Mouse (Mus musculus) CD4-positive helper T cell, adult 2 months (primary cell): Measurements from ENCODE around the gene Ergic1.

Experiments used
- DNase-seq: peaks from one replicate; pipeline ENCODE4 v3.0.0-alpha.2; 2012; ENCODE audit warnings: low read depth, missing footprints, low spot score

The Ergic1 gene

DNA sequence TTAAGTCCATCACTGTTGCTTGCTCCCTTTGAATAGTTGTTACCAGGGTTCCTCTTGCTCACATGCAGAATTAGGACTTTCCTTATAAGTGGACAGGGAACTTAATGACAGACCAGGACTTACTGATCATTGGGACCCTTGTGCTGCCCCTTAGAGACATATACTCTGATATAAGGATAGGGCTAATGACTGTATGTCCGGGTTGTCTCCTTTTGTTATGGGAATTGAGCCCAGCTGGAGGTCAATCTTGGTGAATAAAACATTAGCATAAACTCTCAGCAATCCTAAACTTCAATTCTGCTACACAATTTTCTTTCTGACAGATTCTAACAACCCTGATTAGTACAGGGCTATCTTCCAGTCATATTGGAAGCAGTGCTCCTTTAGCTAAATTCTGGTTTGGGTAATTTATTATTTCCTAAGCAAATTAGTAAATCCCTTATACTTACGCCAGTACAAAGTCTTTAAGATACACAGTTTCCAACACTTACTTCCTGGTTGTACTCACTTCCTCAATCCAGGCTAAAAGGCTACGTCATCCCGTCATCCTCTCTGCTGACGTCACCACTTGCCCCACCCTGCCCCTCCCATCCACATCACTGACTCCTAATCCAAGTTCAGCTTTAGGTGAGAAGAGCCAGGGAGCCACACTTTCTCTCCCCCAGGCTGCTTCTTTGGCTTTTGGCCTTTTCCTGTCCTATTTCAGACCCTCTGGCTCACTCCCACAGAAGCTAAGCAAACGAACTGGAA, 23.4 kb upstream of the Ergic1 start:
- peak; percentile 42 for DNase-seq

DNA sequence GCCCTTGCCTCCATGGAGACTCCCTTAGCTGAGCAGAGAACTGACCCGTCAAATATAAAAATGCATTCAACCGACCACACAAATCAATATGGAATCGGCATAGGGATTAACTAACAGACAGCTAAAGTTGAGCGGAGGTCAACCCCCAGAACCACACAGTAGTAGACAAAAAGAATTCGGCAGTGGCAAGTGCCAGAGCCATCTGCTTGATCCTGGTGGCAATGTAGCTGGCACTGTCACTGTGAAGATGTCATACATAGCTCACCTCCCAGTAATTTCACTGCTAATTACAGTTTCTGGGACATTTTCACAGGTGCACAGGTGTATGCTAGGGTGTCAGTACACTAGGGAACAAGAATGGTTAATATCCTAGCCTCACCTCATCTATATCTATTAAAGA, 21.2 kb upstream of the Ergic1 start:
- DNase-seq: no peak

DNA sequence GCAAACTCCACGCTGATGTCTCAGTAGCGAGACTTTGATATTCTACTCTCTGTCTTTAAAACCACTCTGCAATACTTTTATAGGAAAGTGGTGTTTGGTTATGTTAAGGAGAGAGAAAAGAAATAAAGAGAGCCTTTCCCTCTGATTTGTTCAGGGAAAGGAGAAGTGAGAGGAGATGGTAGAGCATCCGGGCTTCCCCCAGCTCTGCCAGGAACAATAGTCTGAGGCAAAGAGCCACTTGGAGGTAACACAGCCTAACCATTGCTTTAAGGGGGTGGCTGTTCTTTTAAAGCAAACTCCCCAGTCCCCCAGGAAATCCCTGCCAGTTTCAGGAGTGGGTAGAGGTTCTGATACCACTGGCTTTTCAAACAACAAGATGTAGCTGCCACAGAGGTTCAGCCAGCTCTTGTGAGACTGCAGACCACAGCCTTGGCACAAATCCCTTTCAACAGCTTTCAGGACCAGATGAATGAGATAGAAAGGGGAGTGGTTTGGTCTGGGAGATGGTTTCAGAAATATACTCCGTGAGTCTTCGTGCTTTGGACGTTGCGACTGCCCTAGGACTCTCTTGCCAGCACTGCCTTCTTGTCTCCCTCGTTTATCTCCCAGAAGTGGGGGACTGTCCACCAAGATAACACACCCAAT, 16.8 kb upstream of the Ergic1 start:
- no peak for DNase-seq

DNA sequence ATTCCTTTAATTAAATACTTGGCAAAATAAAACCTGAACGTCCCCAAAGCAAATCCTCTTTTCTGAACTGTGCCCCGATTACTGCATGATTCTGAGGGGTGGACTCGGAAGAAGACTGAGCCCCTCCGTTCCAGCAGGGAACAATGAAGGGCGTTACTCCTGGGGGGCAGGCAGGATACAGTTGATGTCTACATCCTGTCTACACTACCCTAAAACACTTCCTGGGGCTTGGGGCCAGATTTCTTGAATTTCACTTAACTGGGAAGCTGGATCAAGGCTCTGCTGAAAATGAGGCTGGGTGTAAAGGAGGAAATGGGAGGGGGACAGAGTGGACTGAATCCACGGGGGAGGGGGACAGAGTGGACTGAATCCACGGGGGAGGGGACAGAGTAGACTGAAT, 13.5 kb upstream of the Ergic1 start:
- no peak for DNase-seq

DNA sequence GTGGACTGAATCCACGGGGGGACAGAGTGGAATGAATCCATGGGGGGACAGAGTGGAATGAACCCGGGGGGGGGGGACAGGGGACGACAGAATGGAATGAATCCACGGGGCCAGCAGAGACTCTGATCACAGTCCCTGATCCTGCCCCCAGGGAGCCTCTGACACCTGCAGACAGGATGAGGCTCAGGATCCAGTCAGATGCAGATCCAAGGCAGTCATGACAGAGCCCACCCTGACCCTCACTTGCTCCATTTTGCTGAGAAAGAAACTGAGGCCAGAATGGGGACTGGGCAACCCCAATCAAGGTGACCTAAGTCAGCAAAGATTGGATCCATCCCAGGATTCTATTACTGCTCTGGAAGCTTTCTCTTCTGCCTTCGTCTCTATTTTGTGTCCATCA, 12.7 kb upstream of the Ergic1 start:
- DNase-seq: no peak

DNA sequence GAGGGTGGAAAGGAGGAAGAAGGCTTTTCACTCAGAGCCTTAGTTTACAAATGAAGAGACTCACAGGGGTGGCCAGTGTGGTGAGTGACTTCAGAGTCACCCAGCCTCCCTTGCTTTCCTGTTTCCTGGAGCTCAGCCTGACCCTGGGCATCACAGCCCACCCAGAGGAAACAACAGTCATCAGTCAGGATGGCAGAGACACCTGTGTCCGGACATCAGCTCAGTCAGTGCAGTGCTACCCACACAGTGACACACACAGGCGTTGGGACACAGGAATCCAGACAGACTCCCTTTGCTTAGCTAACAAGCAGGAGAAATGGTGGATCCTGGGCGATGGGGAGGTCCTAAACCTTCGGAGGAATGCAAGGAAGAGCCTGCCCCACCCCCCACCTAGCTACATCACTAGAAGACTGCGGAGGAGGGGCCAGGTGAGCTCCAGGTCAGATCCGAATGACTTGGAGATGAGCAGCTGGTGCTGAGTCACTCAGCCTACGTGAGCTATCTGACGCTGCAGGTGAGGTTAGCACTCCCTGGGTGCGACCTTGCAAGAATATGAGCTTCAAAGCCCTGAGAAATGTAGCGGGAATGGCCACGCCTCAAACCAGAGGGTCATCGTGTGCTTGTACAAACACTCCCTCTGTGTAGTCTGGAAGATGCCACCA, 12.0 kb upstream of the Ergic1 start:
- DNase-seq: peak; percentile 21

DNA sequence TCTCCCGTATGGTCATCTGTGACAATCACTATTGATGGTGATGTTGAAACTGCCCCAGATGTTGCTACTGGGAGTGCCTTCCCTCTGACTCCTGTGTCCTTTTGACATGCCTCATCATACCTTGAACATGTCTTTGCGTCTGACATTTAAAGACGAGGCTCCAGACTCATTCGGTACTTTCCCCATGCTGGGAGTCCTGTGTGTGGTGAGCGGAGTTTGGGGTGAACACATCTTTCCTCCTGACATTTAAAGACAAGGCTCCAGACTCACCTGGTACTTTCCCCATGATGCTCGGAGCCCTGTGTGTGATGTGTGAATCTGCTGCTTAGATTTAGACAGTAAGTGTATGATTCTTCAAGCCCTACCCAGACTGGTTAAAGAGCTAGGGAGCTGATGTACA, 10.2 kb upstream of the Ergic1 start:
- peak; percentile 74 for DNase-seq

DNA sequence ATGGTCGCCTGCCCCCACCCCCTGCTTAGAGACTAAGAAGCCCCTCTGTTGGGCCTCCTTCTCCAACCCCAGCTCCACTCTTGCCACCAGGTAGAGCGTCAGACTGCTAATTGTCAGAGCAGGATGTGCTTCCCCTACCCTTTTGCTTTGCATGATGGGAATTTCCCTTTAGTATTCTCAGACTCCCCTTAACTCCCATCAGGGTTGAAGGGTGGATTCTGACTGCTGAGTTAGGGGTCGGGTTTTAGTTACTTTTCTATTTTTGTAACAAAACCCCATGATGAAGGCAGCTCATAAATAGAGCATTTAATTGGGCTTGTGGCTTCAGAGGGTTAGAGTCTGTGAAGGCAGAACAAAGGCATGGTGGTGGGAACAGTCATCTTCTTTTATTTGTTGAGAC, 8.3 kb upstream of the Ergic1 start:
- peak; percentile 29 for DNase-seq

DNA sequence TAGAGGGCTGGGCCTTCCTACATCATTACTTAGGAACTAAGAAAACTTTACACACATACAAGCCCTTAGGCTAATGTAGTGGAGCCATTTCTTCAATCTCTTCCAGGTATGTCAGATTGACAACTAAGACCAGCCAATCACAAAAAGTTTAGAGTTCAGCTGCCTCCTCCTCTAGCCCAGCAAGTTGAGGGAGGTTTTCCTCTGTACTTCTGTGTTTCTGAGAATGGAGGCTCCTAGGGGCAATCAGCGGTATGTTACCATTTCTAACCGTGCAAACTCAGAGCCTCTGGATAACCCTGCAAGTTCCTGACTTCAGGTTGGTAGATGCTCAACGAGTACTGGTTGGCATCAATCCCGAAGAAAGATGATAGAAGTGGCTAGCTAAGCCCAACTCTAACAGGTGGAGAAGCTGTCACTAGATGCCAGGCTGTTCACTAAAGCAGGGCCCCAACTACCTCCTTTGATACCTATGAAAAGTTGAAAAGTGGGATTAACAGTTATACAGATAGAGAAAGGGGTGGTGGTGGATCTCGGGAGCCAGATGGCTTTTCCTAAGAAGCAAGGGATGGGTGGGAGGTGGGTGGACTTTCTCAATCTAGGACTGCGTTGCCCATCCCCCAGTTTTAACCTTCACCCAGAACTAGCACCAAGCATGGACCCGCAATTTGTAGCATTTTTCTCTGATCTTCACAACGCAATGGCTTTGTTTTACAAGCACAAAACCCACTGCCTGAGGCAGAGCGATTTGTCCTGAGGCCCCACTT, 581 bp upstream of the Ergic1 start:
- peak; percentile 77 for DNase-seq

DNA sequence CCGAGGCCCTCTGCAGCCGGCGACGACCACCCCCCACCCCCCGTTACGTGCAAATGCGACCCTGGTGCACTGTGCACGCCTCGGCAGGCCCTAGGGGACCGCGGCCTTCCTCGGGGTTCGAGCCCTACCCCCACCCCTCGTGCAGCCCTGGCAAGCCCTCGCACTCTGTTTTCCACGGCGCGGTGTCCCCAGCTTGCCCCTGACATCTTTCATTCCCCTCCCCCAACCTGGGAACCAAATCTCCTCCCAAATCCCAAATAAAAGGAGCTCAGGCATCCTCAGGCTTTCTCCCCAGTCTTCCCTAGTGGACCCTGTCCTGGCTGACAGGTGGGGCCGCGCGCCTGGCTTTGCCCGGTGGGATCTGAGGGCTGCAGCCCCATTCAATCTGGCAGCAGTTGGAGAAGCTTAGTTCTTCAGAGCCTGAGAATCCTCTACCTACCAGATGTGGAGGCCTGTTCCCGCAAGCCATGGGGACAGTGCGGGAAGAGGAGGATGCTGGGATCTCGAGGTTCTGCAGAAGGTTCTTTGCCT, 427 bp downstream of the Ergic1 start, which contains the start of gene Dusp1:
Gene Dusp1, minus strand, starts transcription at position 478 of the 531 bp plus-strand sequence.
- DNase-seq: no peak

DNA sequence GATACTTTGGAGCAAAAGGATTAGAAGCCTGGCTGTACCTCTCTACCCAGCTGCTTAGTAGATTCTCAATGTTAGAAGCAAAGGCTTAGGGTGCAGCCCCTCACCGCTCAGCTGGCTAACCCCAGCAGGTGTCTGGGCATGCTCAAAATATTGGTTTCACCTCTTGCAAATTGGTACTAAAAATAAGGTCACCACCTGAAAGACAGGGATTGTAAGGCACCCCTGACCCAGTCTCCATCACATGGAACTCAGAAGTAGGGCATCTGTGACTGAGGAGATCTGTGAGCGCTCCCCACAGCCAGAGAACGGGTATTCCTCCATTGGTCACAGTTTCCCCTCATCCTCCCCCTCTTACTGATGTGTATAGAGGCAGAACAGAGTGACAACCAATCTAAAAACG, 1.0 kb downstream of the Ergic1 start:
- DNase-seq: no peak

DNA sequence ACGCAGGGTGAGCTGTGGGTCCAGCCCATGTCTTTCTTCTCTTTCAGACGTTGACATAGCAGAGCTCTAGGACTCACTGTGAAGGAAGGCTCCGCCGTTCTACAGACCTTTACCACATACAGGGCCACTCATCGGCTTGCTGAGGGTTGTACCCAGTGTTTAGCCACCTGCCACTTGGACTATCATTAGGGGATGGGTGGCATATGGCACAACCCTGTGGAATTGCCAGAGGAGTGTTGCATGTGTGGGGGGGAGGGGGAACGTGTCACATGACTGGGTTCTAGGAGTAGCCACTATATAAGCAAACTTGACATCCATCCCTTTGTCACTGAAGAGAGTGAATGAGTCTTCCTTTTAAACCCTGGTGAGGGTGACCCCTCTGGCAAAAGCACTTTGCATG, 2.2 kb downstream of the Ergic1 start:
- DNase-seq: no peak

DNA sequence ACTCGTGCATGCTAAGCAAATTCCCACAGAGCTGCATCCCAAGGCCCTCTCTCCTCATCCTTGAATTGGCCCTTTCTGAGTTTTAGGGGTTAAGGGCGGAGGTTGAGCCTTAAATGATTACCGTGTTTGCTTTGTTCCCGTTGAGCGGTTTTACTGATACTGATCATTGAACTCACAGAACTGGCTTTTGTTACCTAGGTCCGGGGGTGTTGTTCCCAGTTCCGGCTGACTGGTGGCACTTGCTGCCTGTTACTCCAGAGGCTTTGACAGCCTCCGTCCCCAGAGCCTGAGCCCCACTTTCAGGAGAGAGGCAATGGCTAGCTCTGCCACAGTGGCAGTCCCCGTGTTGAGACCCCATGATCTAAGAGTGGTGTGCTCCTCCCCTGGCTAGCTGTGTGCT, 3.1 kb downstream of the Ergic1 start:
- DNase-seq: no peak

DNA sequence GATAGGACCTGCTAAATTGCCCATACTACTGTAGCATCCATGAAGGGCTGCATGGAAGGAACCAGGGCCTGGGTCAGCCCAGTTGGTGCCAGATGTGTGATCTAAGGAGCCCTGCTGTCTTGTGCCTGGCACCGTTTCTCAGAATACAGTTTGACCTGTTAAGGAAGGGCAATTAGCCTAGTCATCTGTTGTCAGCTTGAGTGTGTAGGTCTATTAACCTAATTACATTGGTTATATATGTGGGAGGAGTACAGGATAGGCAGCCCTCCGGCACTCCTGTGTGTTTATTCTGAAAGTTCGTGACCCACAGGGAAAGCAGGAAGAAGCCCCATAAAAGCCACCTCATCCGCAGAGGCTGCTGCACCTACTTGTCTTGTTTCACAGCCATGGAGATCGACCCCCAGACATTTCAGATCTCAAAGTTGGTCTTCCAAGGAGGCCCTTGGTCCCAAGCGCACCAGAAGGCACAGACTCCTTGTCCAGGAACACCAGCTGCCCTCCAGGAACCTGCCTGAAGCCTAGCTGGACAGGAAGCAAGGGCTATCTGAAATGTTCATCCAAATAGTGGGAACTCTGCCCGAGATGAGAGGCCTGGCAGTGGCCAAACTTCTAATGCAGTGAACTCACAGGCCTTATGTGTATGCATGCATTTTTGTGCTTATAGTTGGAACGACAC, 6.0 kb downstream of the Ergic1 start:
- DNase-seq: no peak

DNA sequence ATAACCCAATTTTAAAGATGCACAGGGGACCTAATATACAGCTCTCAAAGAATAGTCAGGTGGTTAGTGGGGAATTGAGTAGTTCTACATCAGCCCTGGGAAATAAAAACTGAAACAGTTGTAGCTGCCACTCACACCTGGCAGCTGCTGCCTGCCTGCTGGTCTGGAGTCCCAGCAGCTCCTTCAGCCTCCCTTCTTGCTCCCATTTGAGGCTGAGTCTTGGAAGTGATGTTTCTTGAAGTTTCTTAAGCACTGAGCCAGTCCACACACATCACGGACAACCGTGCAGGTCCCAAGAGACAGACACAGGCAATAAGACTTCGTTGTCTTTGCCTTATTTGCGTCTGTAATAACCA, 6.5 kb downstream of the Ergic1 start:
- DNase-seq: no peak

DNA sequence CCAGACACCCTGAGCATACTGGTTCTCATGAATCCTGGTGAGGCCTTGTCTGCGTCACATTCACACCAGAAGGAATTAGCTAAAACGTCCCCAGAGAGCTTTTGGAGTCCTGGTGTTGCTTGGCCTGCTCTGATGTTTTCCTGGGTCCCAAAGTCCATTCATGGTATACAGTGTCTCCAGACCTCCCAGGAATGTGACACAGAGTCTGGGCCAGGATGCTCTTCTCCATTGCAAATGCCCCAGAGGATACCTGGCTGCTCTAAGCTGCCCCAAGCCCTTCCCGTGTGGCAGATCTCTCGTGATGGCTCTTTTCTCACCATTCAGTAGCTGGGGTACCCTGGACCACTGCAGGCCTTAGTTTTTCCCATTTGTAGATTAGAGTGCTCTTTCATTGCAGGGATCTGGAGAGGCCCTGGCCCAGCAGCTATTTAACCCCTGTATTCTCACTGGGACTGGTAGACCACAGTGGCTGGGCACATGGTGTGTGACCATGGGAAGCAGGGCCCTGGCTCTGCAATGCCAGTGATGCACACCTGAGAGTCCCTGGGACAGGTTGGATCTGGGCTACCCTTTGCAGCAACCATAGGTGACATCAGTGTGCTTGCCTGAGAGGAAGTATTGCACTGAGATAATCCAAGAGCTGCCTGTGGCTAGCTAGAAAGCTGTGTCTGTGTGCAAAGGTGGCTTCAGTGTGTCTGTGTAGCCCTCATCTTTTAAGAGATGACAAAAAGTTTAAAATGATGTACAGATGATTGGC, 8.5 kb downstream of the Ergic1 start:
- DNase-seq: no peak

DNA sequence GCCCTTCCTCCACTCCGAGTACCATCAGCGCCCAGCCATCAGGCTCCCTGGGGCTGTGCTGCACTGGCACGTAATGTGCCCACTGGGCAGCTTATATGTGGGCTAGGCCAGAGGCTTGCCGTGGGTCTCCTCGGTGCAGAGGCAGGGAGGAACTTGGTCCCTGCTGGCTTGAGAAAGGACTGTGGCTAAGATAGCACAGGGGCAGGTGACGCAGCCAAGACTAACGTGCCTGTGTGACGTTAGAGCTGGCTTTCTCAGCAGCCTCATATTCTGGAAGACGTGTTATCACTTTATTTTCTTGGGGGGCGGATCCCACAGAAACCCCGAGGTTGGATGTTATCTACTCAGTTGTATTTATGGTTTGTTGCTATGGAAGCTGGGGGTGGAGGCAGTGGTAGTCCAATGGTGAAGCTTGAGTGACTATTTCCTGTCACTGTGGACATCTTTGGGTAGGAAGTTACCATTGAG, 9.4 kb downstream of the Ergic1 start:
- DNase-seq: peak; percentile 85

DNA sequence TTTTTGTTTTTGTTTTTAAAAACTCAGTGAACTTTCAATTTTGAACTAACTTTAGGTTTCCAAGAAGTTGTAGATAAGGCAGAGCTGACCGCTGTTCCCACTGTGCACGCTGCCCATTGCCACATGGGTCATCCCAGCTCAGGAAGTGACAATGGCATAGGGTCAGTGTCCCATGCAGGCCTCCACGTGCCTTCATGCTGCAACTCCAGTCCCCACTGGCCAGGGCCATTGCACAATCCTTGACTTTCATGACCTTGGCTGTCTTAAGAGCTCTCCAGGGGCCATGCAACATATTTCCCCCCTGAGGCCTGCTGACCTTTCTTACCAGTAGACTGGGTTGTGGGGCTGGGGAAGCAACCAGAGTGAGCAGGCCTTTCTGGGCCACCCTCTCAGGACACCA, 10.1 kb downstream of the Ergic1 start:
- DNase-seq: peak; percentile 12

DNA sequence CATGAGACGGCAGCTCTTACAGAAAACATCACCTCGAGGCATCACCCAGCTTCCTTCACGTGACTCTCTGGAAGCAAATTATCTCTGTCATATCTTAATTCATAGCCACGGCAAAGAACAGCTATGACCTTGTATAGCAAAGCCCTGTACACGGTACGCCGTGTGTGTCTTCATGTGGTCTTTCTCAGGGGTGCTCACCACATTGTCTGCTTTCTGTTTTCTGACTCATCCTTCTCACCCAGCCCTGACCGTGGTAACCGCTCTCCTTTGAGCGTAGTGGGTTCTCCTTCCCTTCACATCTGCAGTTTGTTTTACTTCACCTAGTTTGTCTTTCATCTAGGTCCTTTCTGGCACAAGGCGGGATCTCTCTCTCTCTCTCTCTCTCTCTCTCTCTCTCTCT, 11.0 kb downstream of the Ergic1 start:
- DNase-seq: peak; percentile 87

DNA sequence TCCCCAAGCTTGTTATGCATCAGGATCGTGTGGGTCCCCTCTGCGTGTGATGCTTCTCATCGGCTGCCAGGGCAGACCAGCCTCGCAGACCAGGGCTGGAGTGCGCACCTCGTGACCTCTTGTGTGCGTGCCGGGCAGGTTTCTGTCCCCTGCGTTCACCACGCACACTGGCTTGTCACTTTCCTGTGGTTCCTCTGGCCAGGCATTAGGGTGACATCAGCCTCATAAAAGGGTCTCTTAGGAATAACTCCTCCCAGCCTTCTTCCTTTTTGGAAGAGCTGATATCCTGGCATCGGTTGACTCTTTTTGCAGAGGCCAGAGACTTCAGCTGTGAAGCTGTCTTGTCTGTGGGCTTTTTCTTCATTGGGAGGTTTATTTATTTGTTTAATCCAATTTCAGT, 12.8 kb downstream of the Ergic1 start:
- DNase-seq: no peak

DNA sequence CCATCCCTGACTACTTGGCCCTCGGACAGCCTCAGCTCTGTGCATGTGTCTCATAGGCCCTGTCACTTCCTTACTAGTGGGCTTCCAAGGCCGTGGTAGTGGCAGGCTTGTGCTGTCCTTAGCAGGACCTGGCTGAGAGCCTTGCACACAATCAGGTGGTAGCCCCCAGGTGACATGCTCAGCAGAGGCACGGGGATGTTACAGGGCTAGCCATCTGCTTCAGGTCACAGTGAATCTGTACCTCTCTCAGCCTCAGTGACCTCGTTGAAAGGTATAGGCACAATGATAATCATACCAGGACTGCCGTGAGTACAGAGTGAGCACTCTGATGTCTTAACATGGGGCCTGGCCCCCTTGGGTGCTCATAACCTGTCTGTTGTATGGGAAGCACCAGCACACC, 13.4 kb downstream of the Ergic1 start:
- DNase-seq: no peak
